Comparison of ENCODE assay signal across 13 mouse cellular contexts in the genomic region with DNA sequence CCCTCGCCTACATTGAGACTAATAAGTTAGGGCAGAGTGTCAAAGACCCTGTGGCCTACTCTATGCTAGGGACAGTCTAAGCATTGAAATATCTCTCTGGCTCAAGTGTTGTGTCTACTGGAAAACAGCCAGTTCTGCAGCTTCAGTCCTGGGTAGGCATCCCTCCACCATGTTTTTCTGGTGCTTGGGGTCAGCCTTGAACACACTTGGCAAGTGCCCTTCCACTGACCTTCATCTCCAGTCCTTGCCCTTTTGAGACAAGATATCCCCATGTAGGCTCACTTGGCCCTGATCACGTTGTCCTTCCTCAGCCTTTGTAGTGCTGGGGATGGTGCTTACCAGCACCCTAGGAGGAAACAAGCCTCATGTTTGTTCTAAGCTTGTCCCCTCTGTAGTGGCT. TPM values are rescaled to one million over a fixed set of nuclear protein-coding genes. Genes with fewer than 3 reads are reported as not detected.
A peak's percentile ranks its signal among the peaks of the same experiment; 100 is the strongest.
DNase-seq lines count a peak whose midpoint lies in the region.
"Had no signal": no experiment of that assay in that cellular context is flagged by ENCODE, and none has a peak within 500 bp of the region (broad histone marks: within the 10 kb centered on the region; RNA-seq: fewer than 3 reads in every experiment).

No protein-coding gene starts in this region.

- peak; percentile 32 to 76 for DNase-seq in adrenal gland, adult (ENCODE audit: inconsistent age in 2 of 2, low spot score in 1 of 2)
- DNase-seq in adrenal gland, adult 8-10 months, result no peak
- peak; percentile 17 for DNase-seq in adrenal gland, postnatal 14 days
- no peak for DNase-seq in adrenal gland, postnatal 4 days (ENCODE audit: low spot score in 2 of 2)
- peak; percentile 9 for DNase-seq in ovary, adult 18-20 months (ENCODE audit: low spot score)
- DNase-seq in ovary, postnatal 10 days (ENCODE audit: low spot score), result no peak
- DNase-seq: B cell, adult 2 months; cerebellum, adult 11-12 months; cerebellum, adult 2 months; cerebellum, adult 9-10 months; cerebellum, postnatal 10 days; cerebellum, postnatal 25 days; forebrain, postnatal 0 days had no signal

RNA-seq across cellular contexts. Expression of a gene that starts 9.7 kb away (rescaled TPM):
- 10 to 100 TPM; 41.5 to 45.7 (median 42.4) TPM for total RNA-seq in adrenal gland, adult 8-10 months (2022)
- total RNA-seq in adrenal gland, postnatal 14 days (2021), result 39.9 and 47.8 TPM in 2 replicates
- total RNA-seq in adrenal gland, postnatal 4 days (2021), result 10 to 100 TPM; 28.3 to 28.6 TPM

Comparison
In these comparisons a context has a peak if more than half of its experiments do, and no peak if none do; other contexts are left out.
1. DNase-seq: peak in adrenal gland, adult (2 of 2), adrenal gland, postnatal 14 days (single experiment) and ovary, adult 18-20 months (single experiment); none in adrenal gland, adult 8-10 months (single experiment), adrenal gland, postnatal 4 days (0 of 2) and ovary, postnatal 10 days (single experiment).